Mouse (Mus musculus) embryonic fibroblast, embryonic 13.5 days (primary cell): ENCODE measurements at regions not wholly inside any gene's neighbourhood (a gene's known extent, or its start where the extent isn't known, plus 50 kb on each side); places are given as distances from the start of the nearest gene placed in this dataset.

Experiments used
- CTCF ChIP-seq: IDR thresholded peaks from 2 replicates; pipeline ENCODE4 v1.5.1; 2011; ENCODE audit warnings: mild to moderate bottlenecking, control low read depth, low read length, moderate library complexity, borderline replicate concordance; ENCODE audit not compliant: insufficient read depth
- POLR2A ChIP-seq: IDR thresholded peaks from 2 replicates; pipeline ENCODE4 v1.6.1; 2011; ENCODE audit warnings: low read depth, mild to moderate bottlenecking, control low read depth, low read length, moderate library complexity

DNA sequence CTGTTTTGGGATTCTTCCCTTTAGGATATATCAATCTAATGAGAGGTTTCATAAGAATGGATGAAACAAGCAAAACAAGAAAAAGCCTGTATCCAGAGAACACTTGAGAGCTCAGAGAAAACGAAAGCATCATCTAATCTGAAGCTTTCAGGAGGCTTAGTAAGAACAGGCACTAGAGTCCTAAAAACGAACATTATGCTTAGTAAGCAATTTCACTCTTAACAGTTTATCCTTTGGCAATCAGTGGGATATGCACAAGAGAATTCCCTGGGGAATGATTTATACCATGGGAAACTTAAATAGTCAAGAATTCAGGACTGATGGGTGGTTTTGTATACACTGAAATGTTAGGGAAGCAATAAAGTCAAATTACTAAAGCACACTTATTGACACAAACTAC, 521.5 kb upstream of the Clint1 start:
- TF ChIP-seq POLR2A (no peak), CTCF (no peak)
